Mouse (Mus musculus): ENCODE measurements around the gene Mdm2. TPM values are rescaled to one million over a fixed set of nuclear protein-coding genes. Genes with fewer than 3 reads are reported as not detected.
"Not testable (repeated sequence)": the region's sequence is repeated elsewhere in the genome, so short reads cannot be mapped to it uniquely, and the experiment has no call there.

The Mdm2 gene
- polyA plus RNA-seq, 1 experiment, result 37.2 TPM

- H3K27ac ChIP-seq (ENCODE audit: insufficient read depth, low read length), result no peak overlapping the region
- no peak for TF ChIP-seq CTCF (IDR thresholded peaks at IDR 0.05; ENCODE audit: extremely low read depth, insufficient read depth, insufficient read length, insufficient replicate concordance)
- TF ChIP-seq POLR2A (IDR thresholded peaks at IDR 0.05; ENCODE audit: low read depth, low read length), result no peak
- DNase-seq (ENCODE audit: low read depth in 1 of 2, low spot score in 2 of 2), result no peak
- no peak overlapping the region for H3K4me3 ChIP-seq (ENCODE audit: extremely low read depth, insufficient read depth, insufficient read length)
- H3K4me1 ChIP-seq (ENCODE audit: control insufficient read depth, insufficient read depth, insufficient read length), result peaks cover 2% of the 10 kb centered on the region; the same call in 1 of the 2 replicates
- 81% methylated on average over 19 of the region's 19 CpGs for whole genome bisulfite sequencing
- H3K27me3 ChIP-seq (ENCODE audit: control insufficient read depth, insufficient read depth, low read length), result no peaks in the 10 kb centered on the region
- no peaks in the 10 kb centered on the region for H3K36me3 ChIP-seq (ENCODE audit: control insufficient read depth, insufficient read depth, low read length)
Observed at GRCm38 (mm10) chr10:117718161-117719119, 7.9 kb upstream of the Mdm2 start.

GRCm38 (mm10) chr10:117717583-117717982 lies 7.0 kb upstream of the Mdm2 start:
- H3K4me1 ChIP-seq (ENCODE audit: control insufficient read depth, insufficient read depth, insufficient read length), result peaks cover 2% of the 10 kb centered on the region; the same call in 1 of the 2 replicates
- DNase-seq (ENCODE audit: low read depth in 1 of 2, low spot score in 2 of 2), result no peak
- H3K36me3 ChIP-seq (ENCODE audit: control insufficient read depth, insufficient read depth, low read length), result no peaks in the 10 kb centered on the region
- 27% methylated on average over 4 of the region's 4 CpGs for WGBS
- no peak overlapping the region for H3K27ac ChIP-seq (ENCODE audit: insufficient read depth, low read length)
- no peak overlapping the region for H3K4me3 ChIP-seq (ENCODE audit: extremely low read depth, insufficient read depth, insufficient read length)
- TF ChIP-seq POLR2A (IDR thresholded peaks at IDR 0.05; ENCODE audit: low read depth, low read length), result no peak
- TF ChIP-seq CTCF (IDR thresholded peaks at IDR 0.05; ENCODE audit: extremely low read depth, insufficient read depth, insufficient read length, insufficient replicate concordance), result no peak
- no peaks in the 10 kb centered on the region for H3K27me3 ChIP-seq (ENCODE audit: control insufficient read depth, insufficient read depth, low read length)

GRCm38 (mm10) chr10:117716686-117717085 lies 6.1 kb upstream of the Mdm2 start:
- H3K27ac ChIP-seq (ENCODE audit: insufficient read depth, low read length), result no peak overlapping the region
- WGBS, result 91% methylated on average over 3 of the region's 3 CpGs

GRCm38 (mm10) chr10:117715654-117716053 lies 5.1 kb upstream of the Mdm2 start:
- not testable (repeated sequence) for H3K27ac ChIP-seq (ENCODE audit: insufficient read depth, low read length); H3K4me1 ChIP-seq (ENCODE audit: control insufficient read depth, insufficient read depth, insufficient read length)
- WGBS, result 84% methylated on average over 1 of the region's 1 CpGs

More at GRCm38 (mm10) chr10:117716686-117717085, 6.1 kb upstream of the Mdm2 start:
- Histone ChIP-seq H3K4me1 (ENCODE audit: control insufficient read depth, insufficient read depth, insufficient read length) (peaks cover 2% of the 10 kb centered on the region; the same call in 1 of the 2 replicates), H3K27me3 (ENCODE audit: control insufficient read depth, insufficient read depth, low read length) (no peaks in the 10 kb centered on the region), H3K36me3 (ENCODE audit: control insufficient read depth, insufficient read depth, low read length) (no peaks in the 10 kb centered on the region), H3K4me3 (ENCODE audit: extremely low read depth, insufficient read depth, insufficient read length) (no peak overlapping the region)
- no peak for TF ChIP-seq POLR2A (IDR thresholded peaks at IDR 0.05; ENCODE audit: low read depth, low read length)
- no peak for TF ChIP-seq CTCF (IDR thresholded peaks at IDR 0.05; ENCODE audit: extremely low read depth, insufficient read depth, insufficient read length, insufficient replicate concordance)
- DNase-seq (ENCODE audit: low read depth in 1 of 2, low spot score in 2 of 2), result no peak

GRCm38 (mm10) chr10:117714928-117715500 lies 4.5 kb upstream of the Mdm2 start:
- H3K4me1 ChIP-seq (ENCODE audit: control insufficient read depth, insufficient read depth, insufficient read length), result no peaks in the 10 kb centered on the region; the same call in none of the 2 replicates
- 79% methylated on average over 4 of the region's 4 CpGs for WGBS
- H3K27ac ChIP-seq (ENCODE audit: insufficient read depth, low read length), result no peak overlapping the region

More at GRCm38 (mm10) chr10:117715654-117716053, 5.1 kb upstream of the Mdm2 start:
- H3K27me3 ChIP-seq (ENCODE audit: control insufficient read depth, insufficient read depth, low read length); H3K36me3 ChIP-seq (ENCODE audit: control insufficient read depth, insufficient read depth, low read length); DNase-seq (ENCODE audit: low read depth in 1 of 2, low spot score in 2 of 2); H3K4me3 ChIP-seq (ENCODE audit: extremely low read depth, insufficient read depth, insufficient read length): not testable (repeated sequence)

GRCm38 (mm10) chr10:117714048-117714545 lies 3.5 kb upstream of the Mdm2 start:
- TF ChIP-seq CTCF (IDR thresholded peaks at IDR 0.05; ENCODE audit: extremely low read depth, insufficient read depth, insufficient read length, insufficient replicate concordance), result no peak
- no peaks in the 10 kb centered on the region for H3K36me3 ChIP-seq (ENCODE audit: control insufficient read depth, insufficient read depth, low read length)
- H3K4me1 ChIP-seq (ENCODE audit: control insufficient read depth, insufficient read depth, insufficient read length), result no peaks in the 10 kb centered on the region; the same call in 1 of the 2 replicates
- 87% methylated on average over 3 of the region's 3 CpGs for WGBS
- no peak overlapping the region for H3K27ac ChIP-seq (ENCODE audit: insufficient read depth, low read length)
- H3K27me3 ChIP-seq (ENCODE audit: control insufficient read depth, insufficient read depth, low read length), result no peaks in the 10 kb centered on the region
- H3K4me3 ChIP-seq (ENCODE audit: extremely low read depth, insufficient read depth, insufficient read length), result no peak overlapping the region
- no peak for DNase-seq (ENCODE audit: low read depth in 1 of 2, low spot score in 2 of 2)

More at GRCm38 (mm10) chr10:117714928-117715500, 4.5 kb upstream of the Mdm2 start:
- H3K27me3 ChIP-seq (ENCODE audit: control insufficient read depth, insufficient read depth, low read length), result no peaks in the 10 kb centered on the region
- H3K4me3 ChIP-seq (ENCODE audit: extremely low read depth, insufficient read depth, insufficient read length), result no peak overlapping the region
- no peak for DNase-seq (ENCODE audit: low read depth in 1 of 2, low spot score in 2 of 2)
- TF ChIP-seq POLR2A (IDR thresholded peaks at IDR 0.05; ENCODE audit: low read depth, low read length) (no peak), CTCF (IDR thresholded peaks at IDR 0.05; ENCODE audit: extremely low read depth, insufficient read depth, insufficient read length, insufficient replicate concordance) (no peak)
- H3K36me3 ChIP-seq (ENCODE audit: control insufficient read depth, insufficient read depth, low read length), result no peaks in the 10 kb centered on the region
